Mouse (Mus musculus) midbrain, embryonic 13.5 days (tissue): ENCODE results near the gene Phf19. TPM values are rescaled to one million over a fixed set of nuclear protein-coding genes. Genes with fewer than 3 reads are reported as not detected.
A peak's percentile ranks its signal among the peaks of the same experiment; 100 is the strongest.

Experiments
- ATAC-seq: fragments of 200-750 bp; cut with Nextera tagmentation; 2 replicates; pipeline ENCODE4 v1.8.0; 2017; ENCODE audit warnings: mild to moderate bottlenecking, moderate TSS enrichment, moderate library complexity
- H3K27ac ChIP-seq: fragments of 300-500 bp; sonication (generic); 2 replicates; pipeline ENCODE4 v1.5.1; 2015; ENCODE audit warnings: inconsistent platforms, mild to moderate bottlenecking, moderate library complexity
- H3K27me3 ChIP-seq: fragments of 300-500 bp; sonication (generic); 2 replicates; pipeline ENCODE4 v1.6.1; 2015; ENCODE audit warnings: mild to moderate bottlenecking, inconsistent platforms
- H3K36me3 ChIP-seq: fragments of 300-500 bp; sonication (generic); 2 replicates; pipeline ENCODE4 v1.6.1; 2015; ENCODE audit warnings: mild to moderate bottlenecking, inconsistent platforms
- H3K4me1 ChIP-seq: fragments of 300-500 bp; sonication (generic); replicated peaks from 2 replicates; pipeline ENCODE4 v1.6.1; 2015; ENCODE audit warnings: inconsistent platforms
- H3K4me2 ChIP-seq: fragments of 300-500 bp; sonication (generic); replicated peaks from 2 replicates; pipeline ENCODE4 v1.6.1; 2015; ENCODE audit warnings: moderate library complexity, mild to moderate bottlenecking, inconsistent platforms
- H3K4me3 ChIP-seq: fragments of 300-500 bp; sonication (generic); replicated peaks from 2 replicates; pipeline ENCODE4 v1.5.1; 2015; ENCODE audit warnings: mild to moderate bottlenecking, inconsistent platforms
- H3K9ac ChIP-seq: fragments of 300-500 bp; sonication (generic); replicated peaks from 2 replicates; pipeline ENCODE4 v1.6.1; 2015; ENCODE audit warnings: mild to moderate bottlenecking, inconsistent platforms
- H3K9me3 ChIP-seq: fragments of 300-500 bp; sonication (generic); 2 replicates; pipeline ENCODE4 v1.6.1; 2016; ENCODE audit warnings: mild to moderate bottlenecking, inconsistent platforms
- WGBS: fragments of 180-500 bp; shearing (Covaris S2); methylation state at CpG from one replicate; pipeline ENCODE4 v1.1.7; 2015; 5-methylcytosine and 5-hydroxymethylcytosine counted together
- polyA plus RNA-seq: library from polyadenylated mRNA; unstranded; fragments of >200 nt; fragmentation: Nextera tagmentation; extraction: Ambion mirVana; gene quantifications from 2 replicates; pipeline ENCODE4 v1.2.1, GENCODE M21; 2015

The Phf19 gene
- polyA plus RNA-seq, 1 experiment from 2014 or later = 2.2 TPM

DNA sequence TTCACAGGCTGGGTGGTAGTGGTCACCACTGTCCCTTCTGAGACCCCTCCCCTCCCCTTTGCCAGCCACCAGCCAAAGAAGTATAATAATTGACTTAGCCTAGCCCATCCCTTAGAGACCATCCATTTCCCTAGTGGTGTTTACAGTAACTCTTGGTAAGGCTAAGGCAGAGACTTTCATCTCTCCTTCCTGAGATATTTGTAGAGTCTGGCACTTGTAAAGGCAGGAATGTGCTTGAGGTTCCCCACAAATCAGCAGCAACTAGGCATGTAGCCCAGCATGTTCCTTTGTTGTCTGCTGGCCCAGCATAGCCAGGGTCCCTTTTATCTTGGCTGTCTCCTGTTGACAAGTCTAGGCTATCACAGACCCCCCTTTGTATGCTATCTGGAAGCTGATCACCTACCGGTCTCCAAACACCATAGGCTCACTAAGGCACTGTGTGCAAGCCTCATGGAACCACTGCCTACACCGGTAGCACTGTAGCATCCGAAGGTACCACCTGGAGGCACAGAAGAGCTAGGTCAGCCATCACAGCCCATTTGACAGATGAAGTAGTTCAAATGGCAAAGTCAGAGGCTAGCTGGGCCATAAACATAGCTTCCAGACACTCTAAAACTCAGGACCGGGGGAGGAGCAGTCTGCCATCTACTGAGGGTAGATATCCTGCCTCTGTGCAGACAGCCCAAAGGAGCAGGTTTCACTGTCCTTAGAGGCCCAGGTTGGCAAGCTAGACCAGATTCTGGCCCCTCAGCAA, 10.0 kb downstream of the Phf19 start:
- H3K27ac ChIP-seq = no peak overlapping the region
- H3K9ac ChIP-seq = peak overlapping the region; percentile 58; the same call in 1 of the 2 replicates
- no peak for ATAC-seq

DNA sequence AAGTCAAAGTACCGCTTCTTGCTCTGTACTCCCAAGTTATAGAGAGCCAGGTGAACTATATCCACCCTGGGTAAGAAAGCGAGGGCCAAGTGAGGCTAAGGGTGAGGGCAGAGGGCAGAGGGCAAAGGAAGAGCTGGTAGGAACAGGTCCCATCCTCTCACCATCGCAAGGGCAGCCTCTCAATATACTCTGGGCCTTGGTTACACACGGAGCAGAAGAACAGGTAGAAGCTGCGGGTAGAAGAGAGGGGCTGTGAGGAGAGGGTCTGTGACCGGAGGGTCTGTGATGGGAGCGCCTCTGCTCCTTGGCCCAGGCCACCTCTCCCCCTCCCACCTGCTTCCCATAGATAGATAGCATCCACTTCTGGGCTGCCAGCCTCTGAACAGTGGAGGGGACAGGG, 10.6 kb downstream of the Phf19 start:
- H3K4me2 ChIP-seq = no peak overlapping the region
- no peak overlapping the region for H3K4me3 ChIP-seq

More for the DNA sequence above, 10.0 kb downstream of the Phf19 start:
- H3K36me3 ChIP-seq = no peaks in the 10 kb centered on the region
- H3K4me1 ChIP-seq = peaks cover 14% of the 10 kb centered on the region
- 84% methylated on average over 4 of the region's 4 CpGs for WGBS
- no peaks in the 10 kb centered on the region for H3K9me3 ChIP-seq
- no peak overlapping the region for H3K4me3 ChIP-seq
- H3K4me2 ChIP-seq = peak overlapping the region; percentile 62
- H3K27me3 ChIP-seq = 0 out of 2 replicates have a peak, but pooled peaks cover 3% of the 10 kb centered on the region

DNA sequence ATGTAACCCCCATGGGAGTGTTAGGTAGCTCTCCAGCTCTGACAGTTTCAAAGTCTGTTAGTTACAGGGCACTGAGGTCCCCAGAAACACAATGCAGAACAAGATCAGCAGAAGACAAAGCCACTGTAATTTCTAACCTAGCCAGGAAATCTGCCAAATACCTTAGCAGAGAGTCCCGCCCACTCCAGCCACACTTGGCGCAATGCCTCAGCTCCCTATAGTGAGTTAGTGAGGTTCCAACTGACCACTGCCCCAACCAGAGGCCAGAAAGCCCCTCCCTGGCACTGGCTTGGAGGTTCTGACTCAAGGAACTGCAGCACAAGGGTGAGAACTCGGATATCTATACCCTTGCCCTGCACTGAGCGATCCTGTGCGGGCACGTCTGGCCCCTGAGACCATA, 11.1 kb downstream of the Phf19 start:
- Histone ChIP-seq H3K4me1 (peaks cover 14% of the 10 kb centered on the region), H3K9ac (no peak overlapping the region), H3K4me3 (no peak overlapping the region), H3K27ac (no peak overlapping the region), H3K27me3 (0 out of 2 replicates have a peak, but pooled peaks cover 3% of the 10 kb centered on the region), H3K9me3 (no peaks in the 10 kb centered on the region), H3K36me3 (no peaks in the 10 kb centered on the region), H3K4me2 (no peak overlapping the region)
- 89% methylated on average over 6 of the region's 6 CpGs for WGBS
- ATAC-seq = no peak

More for the DNA sequence above, 10.6 kb downstream of the Phf19 start:
- H3K27ac ChIP-seq = no peak overlapping the region
- H3K4me1 ChIP-seq = peaks cover 14% of the 10 kb centered on the region
- H3K9ac ChIP-seq = no peak overlapping the region
- no peaks in the 10 kb centered on the region for H3K36me3 ChIP-seq
- WGBS = 89% methylated on average over 7 of the region's 7 CpGs
- no peak for ATAC-seq
- H3K27me3 ChIP-seq = 0 out of 2 replicates have a peak, but pooled peaks cover 3% of the 10 kb centered on the region
- H3K9me3 ChIP-seq = no peaks in the 10 kb centered on the region

DNA sequence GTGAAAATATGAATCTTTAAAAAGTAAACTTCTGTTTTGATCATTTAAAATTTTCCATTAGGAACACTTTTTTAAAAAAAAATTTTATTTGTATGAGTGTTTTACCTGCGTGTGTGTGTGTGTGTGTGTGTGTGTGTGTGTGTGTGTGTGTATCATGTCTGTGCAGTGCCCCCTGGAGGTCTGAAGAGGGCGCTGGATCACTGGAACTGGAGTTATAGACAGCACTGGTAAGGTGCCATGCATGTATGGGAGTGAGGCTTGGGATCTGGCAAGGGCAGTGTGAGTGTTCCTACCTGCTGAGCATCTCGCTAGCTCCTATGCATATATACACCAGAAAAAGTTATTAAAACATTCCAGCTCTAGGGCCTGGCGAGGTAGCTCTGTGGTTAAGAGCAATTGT, 12.1 kb downstream of the Phf19 start:
- H3K4me3 ChIP-seq = no peak overlapping the region
- no peaks in the 10 kb centered on the region for H3K36me3 ChIP-seq
- no peak overlapping the region for H3K27ac ChIP-seq
- ATAC-seq = no peak
- 0 out of 2 replicates have a peak, but pooled peaks cover 3% of the 10 kb centered on the region for H3K27me3 ChIP-seq
- no peaks in the 10 kb centered on the region for H3K9me3 ChIP-seq
- H3K4me1 ChIP-seq = peaks cover 14% of the 10 kb centered on the region
- 73% methylated on average over 4 of the region's 4 CpGs for WGBS
- no peak overlapping the region for H3K9ac ChIP-seq
- H3K4me2 ChIP-seq = no peak overlapping the region

DNA sequence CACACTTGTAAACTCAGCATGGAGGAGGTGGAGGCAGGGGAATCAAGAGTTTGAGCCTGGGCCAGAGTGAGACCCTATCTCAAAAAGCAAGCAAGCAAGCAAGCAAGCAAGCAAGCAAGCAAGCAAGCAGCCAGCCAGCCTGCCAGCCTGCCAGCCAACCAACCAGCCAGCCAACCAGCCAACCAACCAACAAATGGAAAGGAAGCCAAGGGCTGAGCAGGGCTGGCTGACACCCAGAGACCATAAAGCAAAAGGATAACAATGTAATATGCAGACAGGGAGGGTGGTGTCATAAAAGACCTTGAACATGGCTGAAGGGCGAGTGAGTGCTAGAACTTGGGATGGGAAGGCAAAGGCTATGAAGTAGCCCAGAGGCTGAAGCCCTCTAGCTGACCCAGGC, 13.4 kb downstream of the Phf19 start:
- Histone ChIP-seq H3K4me3 (no peak overlapping the region), H3K9me3 (no peaks in the 10 kb centered on the region), H3K4me2 (no peak overlapping the region), H3K4me1 (peaks cover 13% of the 10 kb centered on the region), H3K9ac (no peak overlapping the region), H3K27ac (no peak overlapping the region), H3K27me3 (no peaks in the 10 kb centered on the region), H3K36me3 (no peaks in the 10 kb centered on the region)
- no peak for ATAC-seq
- WGBS = 86% methylated on average over 1 of the region's 1 CpGs

DNA sequence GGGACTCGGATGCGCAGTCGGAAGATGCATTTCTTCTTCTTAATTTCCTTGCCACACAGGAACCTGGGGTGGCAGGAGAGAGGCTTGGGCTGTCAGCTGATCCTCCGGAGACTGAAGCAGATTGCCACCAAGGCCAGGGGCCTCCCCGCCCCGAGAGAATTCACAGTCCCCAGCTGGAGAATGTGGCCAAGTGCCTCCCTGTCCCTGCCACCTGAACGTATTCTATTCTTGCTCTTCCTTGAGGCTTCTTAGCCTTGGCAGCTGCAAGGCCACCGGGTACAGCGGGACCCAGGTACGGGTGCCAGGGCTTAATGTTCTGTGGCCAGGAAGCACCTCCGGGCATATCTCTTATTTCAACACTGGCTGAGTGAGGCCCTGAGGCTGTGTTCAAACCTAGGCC, 14.1 kb downstream of the Phf19 start:
- H3K9me3 ChIP-seq = no peaks in the 10 kb centered on the region
- H3K4me2 ChIP-seq = no peak overlapping the region
- 86% methylated on average over 11 of the region's 11 CpGs for WGBS
- no peak overlapping the region for H3K27ac ChIP-seq
- H3K36me3 ChIP-seq = no peaks in the 10 kb centered on the region
- H3K27me3 ChIP-seq = no peaks in the 10 kb centered on the region
- H3K4me3 ChIP-seq = no peak overlapping the region
- H3K4me1 ChIP-seq = peaks cover 11% of the 10 kb centered on the region
- no peak for ATAC-seq
- no peak overlapping the region for H3K9ac ChIP-seq

DNA sequence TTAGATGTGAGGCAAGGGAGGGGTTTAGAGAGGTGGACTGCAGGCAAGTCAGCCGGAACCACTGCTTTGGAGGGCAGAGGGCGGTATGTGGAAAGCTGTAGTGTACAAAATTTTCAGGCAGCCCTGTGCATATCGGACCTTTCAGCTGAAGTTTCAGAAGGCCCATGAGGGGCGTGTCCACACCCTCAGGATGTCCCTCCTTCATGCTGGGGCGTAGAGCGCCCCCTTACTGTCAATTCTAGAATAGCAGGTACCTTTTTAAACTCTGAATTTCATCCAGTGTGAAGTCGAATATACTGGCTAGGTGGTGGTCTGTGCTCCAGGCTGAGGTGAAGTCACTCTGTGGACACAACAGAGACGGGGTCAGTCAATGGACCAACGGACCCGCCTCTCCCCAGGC, 16.0 kb downstream of the Phf19 start:
- Histone ChIP-seq H3K4me2 (no peak overlapping the region), H3K4me3 (no peak overlapping the region), H3K27ac (no peak overlapping the region), H3K36me3 (no peaks in the 10 kb centered on the region), H3K4me1 (no peaks in the 10 kb centered on the region), H3K27me3 (no peaks in the 10 kb centered on the region), H3K9ac (no peak overlapping the region), H3K9me3 (no peaks in the 10 kb centered on the region)
- WGBS = 20% methylated on average over 10 of the region's 10 CpGs
- ATAC-seq = no peak

DNA sequence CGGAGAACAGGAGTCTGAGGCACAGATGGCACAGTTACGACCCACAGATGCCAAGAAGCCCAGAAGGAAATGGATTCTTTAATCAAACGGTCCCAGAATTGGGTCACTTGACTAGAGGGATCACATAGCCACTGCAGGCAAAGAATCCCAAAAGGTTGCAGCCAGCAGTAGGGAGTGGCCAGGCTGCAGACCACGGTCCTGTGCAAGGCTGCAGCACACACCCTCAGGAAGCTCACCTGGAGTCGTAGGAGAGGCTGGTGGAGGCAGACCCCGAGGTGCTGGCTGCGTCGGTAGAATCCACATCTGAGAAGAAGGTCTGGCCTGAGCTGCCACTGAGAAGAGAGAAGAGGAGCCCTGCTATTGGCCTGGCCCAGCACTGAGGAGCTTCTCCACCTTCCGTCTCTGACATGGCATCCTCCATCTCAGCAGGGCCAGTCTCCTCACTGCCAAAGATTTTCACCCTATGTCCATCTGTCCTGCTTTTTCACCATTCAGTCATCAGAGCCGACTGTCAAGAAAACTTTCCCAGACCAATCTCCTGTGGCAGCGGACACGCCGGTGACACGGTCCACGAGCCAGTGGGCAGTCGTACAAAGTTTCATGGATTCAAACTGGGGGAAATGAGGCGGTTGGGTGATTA, 16.9 kb downstream of the Phf19 start:
- no peak overlapping the region for H3K9ac ChIP-seq
- no peaks in the 10 kb centered on the region for H3K4me1 ChIP-seq
- no peaks in the 10 kb centered on the region for H3K36me3 ChIP-seq
- no peak for ATAC-seq
- 87% methylated on average over 17 of the region's 17 CpGs for whole genome bisulfite sequencing
- H3K4me2 ChIP-seq = no peak overlapping the region
- H3K27ac ChIP-seq = no peak overlapping the region
- H3K9me3 ChIP-seq = no peaks in the 10 kb centered on the region
- no peak overlapping the region for H3K4me3 ChIP-seq
- H3K27me3 ChIP-seq = no peaks in the 10 kb centered on the region

DNA sequence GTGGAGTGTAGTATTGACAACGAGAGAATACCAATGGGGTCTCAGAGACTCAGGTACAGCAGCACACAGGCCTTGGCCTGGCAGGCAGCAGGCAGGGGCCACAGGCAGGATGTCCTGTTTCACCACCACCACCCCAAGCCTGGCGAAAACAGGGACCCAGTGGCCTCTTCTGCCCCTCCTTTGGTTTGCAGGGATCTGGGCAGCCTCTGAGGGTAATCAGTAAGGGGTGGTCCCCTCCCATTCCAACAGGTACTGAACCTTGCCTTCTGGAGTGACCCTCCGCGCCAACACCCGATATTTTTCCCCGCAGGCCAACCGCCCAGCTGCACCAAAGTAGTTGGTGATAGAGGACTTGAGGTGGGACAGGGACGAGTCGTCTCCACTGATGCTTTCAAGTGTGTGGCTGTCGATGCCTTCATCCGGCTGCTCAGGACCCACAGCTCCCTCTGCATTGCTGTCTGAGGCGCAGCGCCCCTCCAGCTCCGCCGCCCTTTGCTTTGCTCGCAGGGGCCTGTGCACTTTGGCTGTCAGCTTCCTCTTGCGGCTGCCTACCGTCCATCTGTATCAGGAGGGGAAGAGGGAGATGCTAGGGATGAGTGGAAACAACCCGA, 18.2 kb downstream of the Phf19 start:
- Histone ChIP-seq H3K9me3 (no peaks in the 10 kb centered on the region), H3K36me3 (no peaks in the 10 kb centered on the region), H3K27ac (no peak overlapping the region), H3K27me3 (no peaks in the 10 kb centered on the region), H3K4me2 (no peak overlapping the region), H3K4me1 (no peaks in the 10 kb centered on the region), H3K4me3 (no peak overlapping the region), H3K9ac (no peak overlapping the region)
- 82% methylated on average over 19 of the region's 19 CpGs for WGBS
- ATAC-seq = no peak

DNA sequence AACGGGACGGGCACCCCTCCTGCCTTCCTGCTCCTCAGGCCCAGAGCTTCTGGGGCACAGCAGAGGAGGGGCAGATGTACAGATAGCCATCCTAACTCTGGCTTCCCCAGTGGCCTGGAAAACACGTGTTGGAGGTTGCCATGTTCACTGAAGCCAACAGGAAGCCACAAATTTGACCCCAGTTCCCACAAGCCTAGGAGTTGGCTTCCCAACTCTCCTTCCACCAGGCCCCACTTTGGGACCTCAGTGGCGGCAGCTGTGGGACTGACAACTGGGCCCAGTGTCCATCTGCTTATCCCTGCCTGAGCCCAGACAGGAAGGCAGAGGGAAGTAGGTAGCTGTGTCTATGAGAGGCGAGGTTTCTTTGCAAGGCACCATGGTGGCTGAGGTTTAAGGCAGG, 19.9 kb downstream of the Phf19 start:
- no peak overlapping the region for H3K4me2 ChIP-seq
- 72% methylated on average over 5 of the region's 5 CpGs for WGBS
- H3K4me3 ChIP-seq = no peak overlapping the region
- H3K36me3 ChIP-seq = no peaks in the 10 kb centered on the region
- no peak overlapping the region for H3K27ac ChIP-seq
- H3K4me1 ChIP-seq = no peaks in the 10 kb centered on the region
- no peak overlapping the region for H3K9ac ChIP-seq
- ATAC-seq = no peak
- H3K9me3 ChIP-seq = no peaks in the 10 kb centered on the region
- no peaks in the 10 kb centered on the region for H3K27me3 ChIP-seq

DNA sequence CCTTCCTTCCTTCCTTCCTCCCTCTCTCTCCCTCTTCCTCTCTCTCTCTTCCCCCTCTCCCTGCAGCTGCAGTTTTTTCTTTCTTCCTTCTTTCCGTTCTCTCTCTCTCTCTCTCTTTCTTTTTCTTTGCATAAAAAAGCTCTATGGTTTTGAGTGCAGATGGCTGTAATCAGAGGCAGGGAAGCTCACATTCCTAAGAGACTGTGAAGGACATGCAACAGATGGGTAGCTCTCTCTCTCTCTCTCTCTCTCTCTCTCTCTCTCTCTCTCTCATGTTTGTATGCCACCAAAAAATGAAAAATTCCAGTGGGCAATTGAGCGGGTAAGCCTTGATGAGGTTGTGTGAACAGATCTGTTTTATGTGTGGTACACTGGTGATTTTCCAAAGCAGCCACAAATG, 29.6 kb downstream of the Phf19 start:
- Histone ChIP-seq H3K27me3 (no peaks in the 10 kb centered on the region), H3K9me3 (no peaks in the 10 kb centered on the region), H3K4me2 (no peak overlapping the region), H3K36me3 (no peaks in the 10 kb centered on the region), H3K4me1 (no peaks in the 10 kb centered on the region), H3K27ac (no peak overlapping the region), H3K9ac (no peak overlapping the region), H3K4me3 (no peak overlapping the region)
- 83% methylated on average over 2 of the region's 2 CpGs for WGBS
- no peak for ATAC-seq

DNA sequence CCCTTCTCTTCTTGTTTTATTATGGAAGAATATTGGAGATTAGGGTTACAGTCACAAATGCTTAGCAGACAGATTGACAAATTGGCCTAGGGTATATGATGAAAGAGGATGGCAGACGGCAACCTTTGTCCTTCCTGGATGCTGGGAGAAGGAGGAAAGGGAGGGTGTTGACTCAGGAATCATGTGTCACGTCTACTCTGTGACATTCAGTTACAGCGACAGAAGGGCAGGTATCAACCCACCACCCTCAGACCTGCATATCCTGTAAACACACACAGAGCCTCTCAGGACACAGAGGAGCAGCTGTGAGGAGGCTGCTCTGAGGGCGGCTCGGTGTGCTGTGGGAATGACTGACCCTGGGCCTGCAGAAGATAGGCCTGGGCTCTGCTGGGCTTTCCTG, 30.6 kb downstream of the Phf19 start:
- Histone ChIP-seq H3K9ac (no peak overlapping the region), H3K36me3 (no peaks in the 10 kb centered on the region), H3K27ac (no peak overlapping the region), H3K9me3 (no peaks in the 10 kb centered on the region), H3K4me1 (no peaks in the 10 kb centered on the region), H3K27me3 (0 out of 2 replicates have a peak, but pooled peaks cover 2% of the 10 kb centered on the region), H3K4me2 (no peak overlapping the region), H3K4me3 (no peak overlapping the region)
- 65% methylated on average over 5 of the region's 5 CpGs for WGBS
- no peak for ATAC-seq
